Mouse (Mus musculus): ENCODE data around the gene Iqschfp. TPM values are rescaled to one million over a fixed set of nuclear protein-coding genes. Genes with fewer than 3 reads are reported as not detected.
A peak's percentile ranks its signal among the peaks of the same experiment; 100 is the strongest.

Iqschfp gene
- 0.38 TPM in 1 of 2 replicates, not detected in the other for polyA plus RNA-seq (2016; fragmentation: Nextera tagmentation; extraction: Ambion mirVana)

DNA sequence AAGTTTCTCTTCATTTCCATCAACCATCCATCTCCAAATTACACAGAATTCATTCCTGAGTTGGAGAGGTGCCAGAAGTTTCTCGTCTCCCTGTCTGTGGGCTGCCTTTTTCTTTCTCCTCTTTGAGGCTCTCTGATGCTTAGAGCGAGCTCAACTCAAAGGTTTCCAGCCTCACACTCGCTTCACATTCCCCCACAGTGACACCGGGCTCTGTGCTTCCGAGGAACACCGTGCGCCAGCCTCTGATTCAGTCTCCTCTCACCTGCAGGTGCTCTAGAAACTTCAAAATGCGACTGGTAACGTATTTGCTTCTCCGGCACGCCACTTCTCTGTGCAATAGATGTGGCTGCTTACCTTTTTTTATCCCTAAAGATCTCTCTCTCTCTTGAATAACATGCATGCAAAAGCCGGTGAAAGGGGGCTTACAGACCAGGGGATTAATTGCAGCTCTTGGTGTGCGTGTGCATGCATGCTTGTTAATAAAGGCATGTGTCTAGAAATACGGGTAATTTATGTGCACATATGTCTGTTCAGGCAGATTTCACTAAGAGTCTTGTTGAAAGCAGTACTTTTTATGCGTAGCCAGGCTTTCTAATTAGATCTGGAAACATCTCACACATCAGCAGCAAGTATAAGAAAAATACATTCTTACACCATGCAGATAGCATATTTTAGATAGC is at the start of gene Iqschfp, which contains the start of gene Iqcj:
Gene Iqschfp (plus strand): TSS at position 207 of the 680 bp plus-strand sequence.
Gene Iqcj (plus strand): TSS at position 195 of the 680 bp plus-strand sequence.
- H3K4me3 ChIP-seq = no peak within 1 kb of the TSS; the same call in 1 of the 2 replicates
- WGBS = 75% methylated on average over 15 of the region's 15 CpGs
- no peaks in the 10 kb centered on the region for H3K36me3 ChIP-seq (replicated peaks)
- H3K4me1 ChIP-seq = peaks cover 19% of the 10 kb centered on the region
- DNase-seq (ENCODE audit: extremely low spot score, low spot score) = no peak
- H3K27me3 ChIP-seq (ENCODE audit: poor library complexity, severe bottlenecking) = no peaks in the 10 kb centered on the region
- H3K27ac ChIP-seq = peak within 1 kb of the TSS; percentile 62; the same call in 1 of the 2 replicates
- H3K9me3 ChIP-seq = no peaks in the 10 kb centered on the region

DNA sequence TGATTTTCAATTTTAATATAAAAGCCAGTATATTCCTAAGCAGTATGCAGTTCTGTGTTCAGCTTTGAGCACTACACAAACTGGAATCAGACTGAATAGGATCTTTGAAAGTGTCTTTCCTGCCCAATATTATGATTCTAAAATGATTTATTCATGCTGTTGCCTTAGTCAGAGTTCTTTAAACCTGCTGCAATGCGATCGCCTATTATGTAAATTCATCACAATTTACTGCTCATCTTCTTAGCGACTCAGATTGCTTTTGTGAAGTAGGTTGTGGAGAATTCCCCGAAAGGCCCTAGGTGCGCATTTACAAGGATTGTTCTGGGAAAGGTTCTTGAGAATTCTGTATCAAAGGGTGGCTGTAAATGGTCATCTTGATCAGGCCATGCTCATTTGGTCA is 39.6 kb upstream of the Iqschfp start:
- 90% methylated on average over 5 of the region's 5 CpGs for WGBS
- no peak for DNase-seq (ENCODE audit: extremely low spot score, low spot score)
- Histone ChIP-seq H3K27me3 (ENCODE audit: poor library complexity, severe bottlenecking) (no peaks in the 10 kb centered on the region), H3K36me3 (replicated peaks) (no peaks in the 10 kb centered on the region), H3K9me3 (no peaks in the 10 kb centered on the region), H3K27ac (no peak overlapping the region), H3K4me3 (no peak overlapping the region), H3K4me1 (no peaks in the 10 kb centered on the region)

GRCm38 (mm10) chr3:67861524-67861923 is 30.5 kb upstream of the Iqschfp start:
- Histone ChIP-seq H3K27me3 (ENCODE audit: poor library complexity, severe bottlenecking) (no peaks in the 10 kb centered on the region), H3K27ac (no peak overlapping the region), H3K9me3 (no peaks in the 10 kb centered on the region), H3K36me3 (replicated peaks) (no peaks in the 10 kb centered on the region), H3K4me3 (no peak overlapping the region), H3K4me1 (no peaks in the 10 kb centered on the region)
- 83% methylated on average over 3 of the region's 3 CpGs for WGBS
- DNase-seq (ENCODE audit: extremely low spot score, low spot score) = no peak

- Histone ChIP-seq H3K27ac (no peak overlapping the region), H3K9me3 (no peaks in the 10 kb centered on the region), H3K4me1 (no peaks in the 10 kb centered on the region), H3K36me3 (replicated peaks) (no peaks in the 10 kb centered on the region), H3K27me3 (ENCODE audit: poor library complexity, severe bottlenecking) (no peaks in the 10 kb centered on the region), H3K4me3 (no peak overlapping the region)
- no peak for DNase-seq (ENCODE audit: extremely low spot score, low spot score)
- WGBS = 86% methylated on average over 13 of the region's 13 CpGs
Observed at GRCm38 (mm10) chr3:67867420-67868065, 24.5 kb upstream of the Iqschfp start.

GRCm38 (mm10) chr3:67869424-67869823 is 22.6 kb upstream of the Iqschfp start:
- Histone ChIP-seq H3K4me3 (no peak overlapping the region), H3K4me1 (no peaks in the 10 kb centered on the region), H3K27ac (no peak overlapping the region), H3K27me3 (ENCODE audit: poor library complexity, severe bottlenecking) (no peaks in the 10 kb centered on the region), H3K36me3 (replicated peaks) (no peaks in the 10 kb centered on the region), H3K9me3 (no peaks in the 10 kb centered on the region)
- WGBS = 89% methylated on average over 1 of the region's 1 CpGs
- DNase-seq (ENCODE audit: extremely low spot score, low spot score) = no peak

DNA sequence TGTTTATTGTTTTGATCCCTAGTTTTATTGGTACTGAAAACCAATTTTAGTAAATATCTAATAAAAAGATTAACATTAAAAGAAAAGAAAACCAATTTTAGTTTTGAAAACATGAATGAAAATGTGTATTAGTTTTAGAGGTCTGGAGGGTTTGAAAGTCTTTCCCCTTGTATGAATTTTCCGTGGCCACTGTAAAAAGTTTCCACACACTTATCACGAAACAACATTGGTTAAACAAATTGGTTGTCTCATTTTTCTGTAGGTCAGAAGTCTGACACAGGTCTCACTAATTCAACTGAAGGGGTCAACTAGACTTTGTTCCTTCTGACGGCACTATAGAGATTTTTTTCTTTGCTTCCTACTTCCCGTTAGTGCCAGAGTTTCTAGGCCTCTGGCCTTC is 14.8 kb upstream of the Iqschfp start:
- Histone ChIP-seq H3K4me3 (no peak overlapping the region), H3K27ac (no peak overlapping the region), H3K27me3 (ENCODE audit: poor library complexity, severe bottlenecking) (no peaks in the 10 kb centered on the region), H3K9me3 (no peaks in the 10 kb centered on the region), H3K4me1 (no peaks in the 10 kb centered on the region), H3K36me3 (replicated peaks) (no peaks in the 10 kb centered on the region)
- WGBS = 90% methylated on average over 4 of the region's 4 CpGs
- no peak for DNase-seq (ENCODE audit: extremely low spot score, low spot score)

- no peaks in the 10 kb centered on the region for H3K9me3 ChIP-seq
- peaks cover 32% of the 10 kb centered on the region for H3K4me1 ChIP-seq
- H3K36me3 ChIP-seq (replicated peaks) = no peaks in the 10 kb centered on the region
- no peaks in the 10 kb centered on the region for H3K27me3 ChIP-seq (ENCODE audit: poor library complexity, severe bottlenecking)
- no peak for DNase-seq (ENCODE audit: extremely low spot score, low spot score)
- 67% methylated on average over 3 of the region's 3 CpGs for WGBS
- no peak overlapping the region for H3K4me3 ChIP-seq
- no peak overlapping the region for H3K27ac ChIP-seq
Observed at GRCm38 (mm10) chr3:67884335-67884734, 7.7 kb upstream of the Iqschfp start.

GRCm38 (mm10) chr3:67886176-67886575 is 5.9 kb upstream of the Iqschfp start:
- H3K27me3 ChIP-seq (ENCODE audit: poor library complexity, severe bottlenecking) = no peaks in the 10 kb centered on the region
- no peaks in the 10 kb centered on the region for H3K9me3 ChIP-seq
- H3K4me3 ChIP-seq = no peak overlapping the region
- WGBS = 82% methylated on average over 1 of the region's 1 CpGs
- H3K4me1 ChIP-seq = peaks cover 32% of the 10 kb centered on the region
- H3K36me3 ChIP-seq (replicated peaks) = no peaks in the 10 kb centered on the region
- peak overlapping the region; percentile 25; the same call in 1 of the 2 replicates for H3K27ac ChIP-seq
- no peak for DNase-seq (ENCODE audit: extremely low spot score, low spot score)

DNA sequence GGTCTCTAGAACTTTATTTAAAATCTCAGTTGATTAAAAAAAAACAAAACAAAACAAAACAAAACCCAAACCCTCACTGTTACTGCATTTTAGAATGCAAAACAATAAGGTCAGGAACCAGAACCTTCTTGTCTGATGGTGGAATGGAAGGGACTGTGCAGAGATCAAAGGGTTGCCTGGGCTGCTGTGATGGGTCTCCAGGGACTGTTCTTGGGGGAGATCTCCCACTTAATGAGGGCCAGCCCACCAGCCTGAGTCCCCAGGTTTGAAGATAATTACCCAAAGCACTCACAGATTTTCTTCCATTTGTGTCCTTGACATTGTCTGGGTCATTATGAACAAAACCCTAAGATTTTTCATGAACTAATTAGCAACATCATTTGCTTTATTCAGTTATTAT is 4.8 kb upstream of the Iqschfp start:
- Histone ChIP-seq H3K27ac (no peak overlapping the region), H3K27me3 (ENCODE audit: poor library complexity, severe bottlenecking) (no peaks in the 10 kb centered on the region), H3K36me3 (replicated peaks) (no peaks in the 10 kb centered on the region), H3K9me3 (no peaks in the 10 kb centered on the region), H3K4me3 (no peak overlapping the region), H3K4me1 (peaks cover 38% of the 10 kb centered on the region)
- DNase-seq (ENCODE audit: extremely low spot score, low spot score) = no peak

- Histone ChIP-seq H3K4me1 (peaks cover 13% of the 10 kb centered on the region), H3K36me3 (replicated peaks) (no peaks in the 10 kb centered on the region), H3K27ac (no peak overlapping the region), H3K4me3 (no peak overlapping the region), H3K27me3 (ENCODE audit: poor library complexity, severe bottlenecking) (no peaks in the 10 kb centered on the region), H3K9me3 (no peaks in the 10 kb centered on the region)
- WGBS = 92% methylated on average over 10 of the region's 10 CpGs
- no peak for DNase-seq (ENCODE audit: extremely low spot score, low spot score)
Observed at GRCm38 (mm10) chr3:67892768-67893167, 736 bp downstream of the Iqschfp start.

DNA sequence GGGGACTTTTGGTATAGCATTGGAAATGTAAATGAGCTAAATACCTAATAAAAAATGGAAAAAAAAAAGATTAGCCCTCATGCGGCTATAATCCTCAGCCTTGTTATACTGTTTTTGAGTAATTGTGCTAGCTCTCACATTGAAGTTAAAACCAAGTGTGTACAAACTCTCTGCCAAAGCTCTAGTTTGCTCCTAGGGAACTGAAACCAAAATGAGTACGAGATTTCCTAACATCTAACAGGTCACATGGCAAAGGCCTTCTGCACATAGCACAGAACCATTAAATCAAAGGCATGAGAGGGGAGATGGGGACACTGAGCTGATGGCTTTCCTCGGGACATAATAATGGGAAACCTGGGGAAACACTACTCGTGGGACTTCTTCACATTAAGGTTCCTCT is 10.5 kb downstream of the Iqschfp start:
- WGBS = 87% methylated on average over 4 of the region's 4 CpGs
- no peaks in the 10 kb centered on the region for H3K9me3 ChIP-seq
- H3K27ac ChIP-seq = no peak overlapping the region
- H3K36me3 ChIP-seq (replicated peaks) = no peaks in the 10 kb centered on the region
- H3K4me3 ChIP-seq = no peak overlapping the region
- DNase-seq (ENCODE audit: extremely low spot score, low spot score) = no peak
- no peaks in the 10 kb centered on the region for H3K4me1 ChIP-seq
- H3K27me3 ChIP-seq (ENCODE audit: poor library complexity, severe bottlenecking) = no peaks in the 10 kb centered on the region

DNA sequence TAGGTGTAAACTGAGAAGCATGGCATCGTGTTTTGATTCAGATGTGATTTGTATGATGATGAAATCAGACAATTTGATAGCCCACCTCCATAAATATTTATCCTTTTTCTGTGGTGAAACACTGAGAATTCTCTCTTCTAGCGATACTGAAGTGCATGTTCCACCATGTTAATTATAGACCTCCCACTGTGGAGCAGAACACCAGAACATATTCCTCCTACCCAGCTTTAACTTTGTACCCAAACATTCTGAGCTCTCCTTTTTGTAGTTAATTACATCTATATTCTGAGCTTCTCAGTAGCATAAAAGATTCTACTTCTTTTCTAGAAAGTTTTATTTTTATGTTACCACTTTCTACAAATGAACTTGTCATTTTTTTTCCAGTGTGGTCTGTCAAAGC is 16.6 kb downstream of the Iqschfp start:
- DNase-seq (ENCODE audit: extremely low spot score, low spot score) = no peak
- Histone ChIP-seq H3K27ac (no peak overlapping the region), H3K9me3 (no peaks in the 10 kb centered on the region), H3K27me3 (ENCODE audit: poor library complexity, severe bottlenecking) (no peaks in the 10 kb centered on the region), H3K4me1 (no peaks in the 10 kb centered on the region), H3K36me3 (replicated peaks) (no peaks in the 10 kb centered on the region), H3K4me3 (no peak overlapping the region)
- WGBS = 90% methylated on average over 2 of the region's 2 CpGs

- H3K9me3 ChIP-seq = no peaks in the 10 kb centered on the region
- WGBS = 89% methylated on average over 3 of the region's 3 CpGs
- no peak overlapping the region for H3K27ac ChIP-seq
- DNase-seq (ENCODE audit: extremely low spot score, low spot score) = no peak
- no peaks in the 10 kb centered on the region for H3K36me3 ChIP-seq (replicated peaks)
- H3K27me3 ChIP-seq (ENCODE audit: poor library complexity, severe bottlenecking) = peaks cover 20% of the 10 kb centered on the region; the same call in 1 of the 2 replicates
- peaks cover 8% of the 10 kb centered on the region; the same call in 1 of the 2 replicates for H3K4me1 ChIP-seq
- H3K4me3 ChIP-seq = no peak overlapping the region
Observed at GRCm38 (mm10) chr3:67918098-67918497, 26.1 kb downstream of the Iqschfp start.

All from forebrain, embryonic 10.5 days (tissue).